Mouse (Mus musculus): ENCODE data around the gene Ywhah.
"Not testable (repeated sequence)": the region's sequence is repeated elsewhere in the genome, so short reads cannot be mapped to it uniquely, and the experiment has no call there.

Ywhah gene

GRCm38 (mm10) chr5:33011132-33012106, 7.2 kb upstream of the Ywhah start:
- peak; percentile 52 for DNase-seq

- DNase-seq: no peak
Measured at GRCm38 (mm10) chr5:33014096-33014495, 4.5 kb upstream of the Ywhah start.

DNA sequence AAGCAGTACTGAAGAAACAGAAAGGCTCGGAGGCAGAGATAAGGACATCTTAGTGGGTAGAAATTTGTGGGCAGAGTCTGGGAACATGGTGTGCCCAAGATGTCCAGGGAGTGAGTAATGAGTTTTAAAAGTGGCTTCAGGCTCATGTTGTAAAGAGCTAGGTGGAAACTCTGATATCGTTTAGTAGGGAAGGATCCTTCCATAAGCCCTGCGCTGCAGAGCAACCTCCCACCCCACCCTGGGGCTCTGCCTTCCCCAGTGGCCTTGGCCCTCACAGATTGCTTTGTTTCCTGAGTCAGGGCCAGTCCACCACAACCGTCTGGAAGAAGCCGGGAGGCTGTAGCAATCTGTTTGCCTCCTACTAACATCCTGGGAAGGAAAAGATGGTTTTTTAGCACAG, 3.0 kb upstream of the Ywhah start:
- DNase-seq: peak; percentile 71

DNA sequence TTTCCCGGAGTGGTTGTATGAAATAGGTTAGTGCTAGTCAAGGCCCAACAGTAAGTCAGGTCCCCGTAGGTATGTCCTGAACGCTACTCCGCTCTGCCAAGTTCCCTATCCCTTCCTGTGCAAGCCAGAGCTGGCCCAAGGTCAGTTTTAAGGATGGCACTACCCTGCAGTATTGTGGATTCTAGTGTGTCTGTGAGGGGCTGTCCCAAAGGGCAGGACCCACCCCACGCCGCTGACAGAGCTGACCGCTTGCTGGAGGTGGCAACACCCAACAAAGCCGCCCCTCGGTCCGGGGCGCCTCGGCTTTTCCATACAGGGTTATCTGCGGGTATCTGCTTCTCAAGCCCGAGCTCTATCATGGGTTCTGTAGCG, 441 bp upstream of the Ywhah start:
- no peak for DNase-seq

DNA sequence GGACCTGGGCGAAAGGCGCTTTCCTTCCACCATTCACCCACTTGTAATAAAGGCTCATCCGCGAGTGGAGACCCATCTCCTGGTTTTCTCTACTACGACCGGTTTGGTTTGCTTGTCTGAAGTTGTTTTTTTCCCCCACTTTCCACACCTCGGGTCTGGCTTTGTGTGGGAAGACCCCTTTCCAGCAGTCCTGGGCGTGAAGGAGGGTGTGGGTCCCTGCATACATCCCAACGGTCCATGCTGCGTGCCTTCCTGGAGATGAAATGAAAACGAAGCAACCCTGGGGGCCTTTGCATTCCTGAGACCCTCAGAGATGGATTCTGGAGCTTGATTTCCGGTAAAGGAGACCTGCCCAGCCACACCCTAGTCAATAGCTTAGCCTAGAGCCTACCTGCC, 808 bp downstream of the Ywhah start:
- DNase-seq: no peak

- no peak for DNase-seq
Measured at GRCm38 (mm10) chr5:33021622-33022021, 3.0 kb downstream of the Ywhah start.

DNA sequence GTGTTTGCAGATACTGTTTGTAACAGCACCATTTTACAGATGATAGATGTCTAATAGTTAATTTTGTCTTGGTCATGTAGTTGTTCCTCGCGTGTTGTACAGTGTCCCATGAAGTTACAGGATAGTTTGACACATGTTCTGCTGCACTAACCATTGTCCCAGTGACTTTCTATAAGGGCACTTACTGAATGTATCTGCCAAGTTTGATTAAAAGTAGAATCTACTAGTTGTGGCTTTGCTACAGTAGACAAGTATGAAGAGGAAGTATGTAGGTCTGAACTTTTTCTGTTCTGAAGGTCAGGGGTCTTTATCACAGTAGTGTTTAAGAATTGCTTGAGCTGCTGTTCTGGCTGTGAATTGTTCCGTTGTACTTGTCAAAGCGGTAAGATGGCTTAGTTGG, 4.7 kb downstream of the Ywhah start:
- no peak for DNase-seq

DNA sequence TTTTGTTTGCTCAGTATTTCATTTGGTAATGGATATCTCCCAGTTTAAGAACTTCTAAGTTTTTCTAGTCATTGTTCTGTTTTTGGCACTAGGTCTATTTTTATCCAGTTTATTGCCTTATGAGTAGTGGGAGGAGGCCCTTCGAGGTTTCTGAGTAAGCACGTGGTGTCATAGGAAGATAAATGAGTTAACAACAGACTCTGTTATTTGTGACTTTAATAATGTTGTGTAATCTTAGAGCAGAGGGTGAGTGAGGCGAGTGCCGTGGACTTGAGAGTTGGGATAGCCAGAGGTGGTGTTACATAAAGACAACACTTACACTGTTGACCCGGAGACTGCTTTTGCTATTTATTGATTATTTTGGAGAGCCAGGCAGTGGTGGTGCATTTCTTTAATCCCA, 5.9 kb downstream of the Ywhah start:
- no peak for DNase-seq

DNA sequence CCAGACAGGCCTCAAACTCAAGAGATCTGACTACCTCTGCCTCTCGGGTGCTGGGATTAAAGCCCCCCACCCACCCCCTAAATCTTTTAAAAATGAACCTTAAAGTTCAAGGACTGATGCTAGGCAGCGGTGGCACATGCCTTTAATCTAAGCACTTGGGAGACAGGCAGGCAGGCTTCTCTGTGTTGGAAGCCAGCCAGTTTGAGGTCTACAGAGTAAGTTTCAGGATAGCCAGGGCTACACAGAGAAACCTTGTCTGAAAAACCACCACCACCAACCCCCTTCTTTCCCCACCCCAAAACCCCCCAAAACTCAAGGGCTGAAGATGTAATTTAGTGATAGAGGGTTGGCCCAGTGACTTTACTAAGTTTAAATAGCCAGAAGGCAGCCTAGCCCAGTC, 10.0 kb downstream of the Ywhah start:
- no peak for DNase-seq

GRCm38 (mm10) chr5:33030425-33031175, 12.0 kb downstream of the Ywhah start:
- no peak for DNase-seq

DNA sequence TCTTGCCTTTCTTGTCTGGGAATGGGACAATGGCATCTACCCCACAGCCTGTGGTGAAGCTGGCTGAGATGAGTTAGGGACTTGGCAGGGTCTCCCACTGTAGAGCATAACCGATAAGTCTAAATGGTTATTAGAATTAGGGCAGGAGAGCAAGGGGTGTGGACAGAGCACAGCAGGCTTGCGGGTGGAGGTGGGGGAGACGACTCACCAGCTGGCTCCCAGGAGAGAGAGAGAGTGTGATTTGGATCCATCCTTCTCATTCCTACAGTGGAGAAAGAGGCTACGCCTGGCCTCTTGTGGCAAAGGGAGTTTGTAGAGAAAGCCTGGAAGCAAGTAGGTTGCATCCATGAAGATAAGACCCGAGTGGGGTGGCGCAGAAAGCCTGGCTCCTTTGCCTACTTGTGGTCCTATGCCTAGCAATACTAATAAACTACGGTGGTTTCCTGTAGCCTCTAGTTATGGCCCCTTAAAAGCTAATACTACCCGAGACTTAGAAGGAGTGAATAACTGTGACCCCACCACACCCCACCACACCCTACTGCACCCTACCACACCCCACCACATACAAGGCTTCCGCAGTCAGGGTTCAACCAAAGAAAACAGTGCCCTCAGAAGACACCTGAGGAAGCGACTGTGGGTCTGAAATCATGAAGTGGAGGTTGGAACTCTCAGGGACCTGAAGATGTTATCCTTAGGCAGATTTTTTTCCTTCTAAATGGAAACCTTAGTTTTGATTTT, 13.6 kb downstream of the Ywhah start:
- DNase-seq: no peak

DNA sequence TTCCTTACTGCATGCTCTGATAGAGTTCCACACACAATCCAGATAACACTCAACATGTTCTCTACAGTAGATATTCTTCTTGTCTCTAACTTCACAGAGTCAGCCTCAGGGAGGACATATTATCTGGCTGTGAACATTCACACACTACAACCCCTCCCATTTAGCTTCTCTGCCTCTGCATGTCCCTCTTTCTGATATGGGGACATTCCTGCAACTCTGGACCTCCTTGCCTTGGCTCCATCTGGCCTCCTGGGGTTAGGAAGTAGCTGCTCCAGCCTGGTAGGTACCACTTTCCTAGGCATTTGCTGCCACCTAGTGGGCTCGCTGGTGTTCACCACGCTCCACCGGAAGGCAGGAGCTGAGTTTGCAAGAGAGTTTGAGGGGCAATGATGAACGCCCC, 14.5 kb downstream of the Ywhah start:
- DNase-seq: peak; percentile 79

DNA sequence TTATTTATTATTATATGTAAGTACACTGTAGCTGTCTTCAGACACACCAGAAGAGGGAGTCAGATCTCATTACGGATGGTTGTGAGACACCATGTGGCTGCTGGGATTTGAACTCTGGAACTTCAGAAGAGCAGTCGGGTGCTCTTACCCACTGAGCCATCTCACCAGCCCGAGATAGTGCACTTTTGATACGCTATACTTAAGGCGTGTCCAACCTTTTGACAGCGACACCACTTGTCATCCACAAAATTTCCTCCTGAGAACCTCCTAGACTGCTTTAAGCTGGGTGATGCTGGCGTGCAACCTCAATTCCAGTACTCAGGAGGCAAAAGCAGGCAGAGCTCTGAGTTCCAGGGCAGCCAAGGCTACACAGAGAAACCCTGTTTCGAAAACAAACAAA, 15.0 kb downstream of the Ywhah start:
- DNase-seq: not testable (repeated sequence)

DNA sequence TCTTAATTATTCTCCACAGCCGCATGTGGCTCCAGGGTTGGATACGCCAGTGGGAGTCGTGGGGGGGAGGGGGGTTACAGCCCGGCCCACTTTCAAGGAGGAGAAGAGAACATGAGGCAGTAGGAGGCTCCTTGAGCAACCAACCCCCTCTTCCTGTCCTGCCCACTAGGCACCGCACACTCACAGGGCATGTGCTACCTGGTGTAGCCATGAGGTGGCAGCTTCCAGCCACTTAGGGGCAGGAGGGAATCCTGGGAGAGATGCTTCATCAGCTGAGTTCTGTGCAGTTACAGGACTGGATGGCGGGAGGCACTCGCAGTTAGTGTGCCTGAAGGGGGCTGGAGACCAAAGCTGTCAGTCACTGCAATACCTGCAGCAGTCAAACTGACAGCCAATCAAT, 15.5 kb downstream of the Ywhah start:
- no peak for DNase-seq

DNA sequence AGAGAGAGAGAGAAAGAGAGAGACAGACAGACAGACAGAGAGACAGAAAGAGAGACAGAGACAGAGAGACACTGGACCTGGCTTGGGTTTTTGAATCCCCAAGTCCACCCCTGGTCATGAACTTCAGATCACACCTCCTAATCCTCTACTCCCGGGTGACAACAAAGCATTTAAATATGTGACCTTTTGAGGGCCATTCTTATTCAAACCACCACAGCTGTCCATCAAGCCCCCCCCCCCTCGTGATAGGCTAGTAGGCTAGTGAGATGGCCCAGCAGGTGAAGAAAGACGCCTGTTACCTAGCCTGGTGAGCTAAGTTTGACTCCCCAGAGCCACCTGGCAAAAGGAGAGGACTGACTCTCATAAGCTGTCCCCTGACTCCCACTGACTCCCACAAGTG, 16.3 kb downstream of the Ywhah start:
- DNase-seq: no peak

DNA sequence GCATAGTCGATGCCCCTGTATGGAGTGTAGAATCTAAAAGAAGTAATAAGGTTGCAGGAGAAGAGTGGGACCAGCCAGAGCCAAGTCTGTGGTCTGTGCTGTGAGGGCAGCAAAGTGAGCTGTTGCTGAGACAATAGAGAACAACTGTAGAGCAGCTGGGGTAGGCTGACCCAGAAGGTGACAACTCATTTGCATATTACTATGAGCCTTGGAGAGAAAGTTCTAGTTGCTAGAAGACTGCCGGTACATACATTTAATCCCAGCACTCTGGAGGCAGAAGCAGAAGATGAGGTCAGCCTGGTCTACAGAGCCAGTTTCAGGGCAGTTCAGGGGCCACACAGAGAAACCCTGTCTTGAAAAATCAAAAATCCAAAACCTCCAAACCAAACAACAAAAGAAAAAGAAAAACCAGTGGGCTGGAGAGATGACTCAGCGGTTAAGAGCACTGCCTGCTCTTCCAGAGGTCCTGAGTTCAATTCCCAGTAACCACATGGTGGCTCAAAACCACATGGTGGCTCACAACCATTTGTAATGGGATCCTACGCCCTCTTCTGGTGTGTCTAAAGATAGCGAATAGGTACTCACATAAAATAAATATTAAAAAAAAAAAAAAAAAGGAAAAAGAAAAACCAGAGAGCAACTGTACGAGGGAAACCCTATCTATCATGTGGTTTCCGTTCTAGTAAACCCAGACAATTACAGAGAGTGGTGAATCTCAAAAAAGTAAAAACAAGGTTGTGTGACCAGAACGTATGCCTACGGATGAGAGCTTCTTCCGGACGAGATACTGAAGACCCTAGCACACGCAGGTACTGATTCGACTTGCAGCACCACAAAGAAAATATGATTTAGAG, 20.3 kb downstream of the Ywhah start:
- no peak for DNase-seq

- DNase-seq: no peak
Measured at GRCm38 (mm10) chr5:33039510-33039911, 20.9 kb downstream of the Ywhah start.

DNA sequence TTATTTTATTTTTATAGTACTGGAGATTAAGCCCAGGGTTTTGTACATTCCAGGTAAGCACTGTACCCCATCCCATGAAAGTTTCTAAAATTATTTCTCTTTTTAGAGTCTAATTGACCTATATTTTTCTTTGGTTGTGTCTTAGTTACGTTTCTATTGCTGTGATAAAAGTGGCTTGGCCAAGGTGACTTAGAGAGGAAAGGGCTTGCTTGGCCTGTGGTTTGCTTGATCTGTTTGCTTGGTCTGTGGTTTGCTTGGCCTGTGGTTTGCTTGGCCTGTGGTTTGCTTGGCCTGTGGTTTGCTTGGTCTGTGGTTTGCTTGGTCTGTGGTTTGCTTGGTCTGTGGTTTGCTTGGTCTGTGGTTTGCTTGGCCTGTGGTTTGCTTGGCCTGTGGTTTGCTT, 22.1 kb downstream of the Ywhah start:
- not testable (repeated sequence) for DNase-seq

- no peak for DNase-seq
Measured at GRCm38 (mm10) chr5:33043397-33043796, 24.8 kb downstream of the Ywhah start.

DNA sequence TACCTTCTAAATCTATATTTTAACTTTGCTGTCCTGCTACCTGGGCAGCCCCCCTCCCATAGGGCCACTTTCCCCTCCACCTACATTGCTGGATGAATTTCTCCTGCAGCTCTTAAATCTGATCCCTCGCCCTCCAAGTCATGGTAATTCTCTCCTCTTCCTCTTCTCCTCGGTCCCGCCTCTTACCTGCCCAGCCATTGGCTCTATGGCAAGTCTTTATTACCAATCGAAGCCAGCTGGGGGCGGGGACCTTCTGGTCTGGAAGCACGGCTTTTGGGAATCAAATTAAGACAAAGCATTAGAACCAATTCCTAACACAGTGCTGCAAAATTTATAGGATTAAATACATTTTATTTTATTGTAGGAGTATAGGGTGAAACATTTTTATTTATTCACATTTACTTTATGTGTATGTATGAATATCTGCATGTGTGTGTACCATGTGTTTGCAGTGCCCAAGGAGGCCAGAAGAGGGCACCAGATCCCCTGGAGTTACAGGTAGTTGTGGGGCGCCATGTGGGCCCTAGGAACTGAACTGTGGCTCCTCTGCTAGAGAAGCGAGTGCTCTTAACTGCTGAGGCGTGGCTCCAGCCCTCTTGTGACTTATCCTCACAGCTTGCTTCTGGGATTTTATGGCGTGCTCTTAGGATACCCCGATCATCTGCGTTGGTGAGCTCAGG, 26.2 kb downstream of the Ywhah start:
- no peak for DNase-seq

DNA sequence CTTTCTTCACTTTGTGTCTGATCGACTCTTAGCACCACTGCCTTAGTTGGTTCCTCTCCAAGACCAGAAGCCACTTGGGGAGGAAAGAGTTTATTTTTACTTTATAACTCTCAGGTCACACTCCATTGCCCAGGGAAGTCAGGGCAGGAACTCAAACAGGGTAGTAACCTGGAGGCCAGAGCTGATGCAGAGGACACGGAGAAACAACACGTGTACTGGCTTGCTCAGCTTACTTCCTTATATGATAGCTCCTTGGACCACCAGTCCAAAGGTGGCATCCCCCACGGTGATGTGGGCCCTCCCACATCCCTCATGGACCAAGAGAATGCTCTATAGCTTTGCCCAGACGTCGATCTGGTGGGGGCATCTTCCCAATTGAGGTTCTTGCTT, 26.7 kb downstream of the Ywhah start:
- DNase-seq: no peak
